In the genomic region with DNA sequence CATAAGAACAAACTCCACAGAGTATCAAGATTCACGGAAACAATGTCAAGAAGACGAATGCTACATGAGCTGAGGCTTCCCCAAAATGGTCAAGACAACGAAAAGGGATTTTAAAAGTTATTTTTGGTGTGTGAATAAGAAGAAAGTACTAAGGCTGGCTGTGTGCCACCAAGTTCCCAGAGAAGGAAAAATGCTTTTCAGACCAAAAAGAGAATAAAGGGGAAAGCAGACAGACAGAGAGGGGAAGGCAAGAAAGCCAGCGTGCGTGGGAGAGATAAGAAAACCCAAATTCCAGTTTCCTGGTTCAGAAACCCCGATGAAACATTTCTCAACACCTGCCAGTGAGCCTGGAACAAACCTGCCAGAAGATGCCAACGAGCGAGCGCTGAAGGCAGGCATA, we compare ENCODE assay signal across 15 mouse cellular contexts. TPM values are rescaled to one million over a fixed set of nuclear protein-coding genes. Genes with fewer than 3 reads are reported as not detected.
A peak's percentile ranks its signal among the peaks of the same experiment; 100 is the strongest.
DNase-seq lines count a peak whose midpoint lies in the region; ATAC-seq and TF ChIP-seq lines count a peak whose summit lies in the region.
"Had no signal": no experiment of that assay in that cellular context is flagged by ENCODE, and none has a peak within 500 bp of the region (broad histone marks: within the 10 kb centered on the region; RNA-seq: fewer than 3 reads in every experiment).

No protein-coding gene starts in this region.

- H3K9me3 ChIP-seq in heart, embryonic 13.5 days, result no peaks in the 10 kb centered on the region
- H3K9me3 ChIP-seq in liver, embryonic 15.5 days (replicated peaks), result no peaks in the 10 kb centered on the region
- no peaks in the 10 kb centered on the region for H3K9me3 ChIP-seq in liver, embryonic 12.5 days (replicated peaks)
- H3K9me3 ChIP-seq: heart, embryonic 12.5 days; midbrain, embryonic 10.5 days had no signal

- TF ChIP-seq POLR2A in embryonic fibroblast, embryonic 13.5 days (IDR thresholded peaks at IDR 0.05; ENCODE audit: low read depth, low read length), result no peak

- peaks cover 36% of the 10 kb centered on the region for H3K36me3 ChIP-seq in heart, embryonic 13.5 days
- peaks cover 33% of the 10 kb centered on the region for H3K36me3 ChIP-seq in liver, embryonic 15.5 days (replicated peaks)
- peaks cover 47% of the 10 kb centered on the region for H3K36me3 ChIP-seq in liver, embryonic 12.5 days

- no peak for TF ChIP-seq CTCF in embryonic fibroblast, embryonic 13.5 days (IDR thresholded peaks at IDR 0.05; ENCODE audit: borderline replicate concordance, insufficient read depth, low read length)

- peak overlapping the region; percentile 55 for H3K27ac ChIP-seq in heart, embryonic 13.5 days (replicated peaks)
- H3K27ac ChIP-seq in liver, embryonic 15.5 days (replicated peaks), result 0 out of 2 replicates have a peak overlapping the region, but pooled peaks have one; percentile 4
- H3K27ac ChIP-seq in liver, embryonic 12.5 days, result no peak overlapping the region
- H3K27ac ChIP-seq in embryonic fibroblast, embryonic 13.5 days (ENCODE audit: insufficient read depth, low read length), result peak overlapping the region; percentile 59
- H3K27ac ChIP-seq: hindbrain, postnatal 0 days; midbrain, embryonic 10.5 days had no signal

- no peaks in the 10 kb centered on the region for H3K27me3 ChIP-seq in heart, embryonic 13.5 days (replicated peaks)
- no peaks in the 10 kb centered on the region for H3K27me3 ChIP-seq in liver, embryonic 15.5 days
- no peaks in the 10 kb centered on the region for H3K27me3 ChIP-seq in liver, embryonic 12.5 days (replicated peaks)
- H3K27me3 ChIP-seq: heart, embryonic 12.5 days had no signal

- no peak overlapping the region for H3K4me2 ChIP-seq in heart, embryonic 13.5 days
- no peak overlapping the region for H3K4me2 ChIP-seq in liver, embryonic 15.5 days
- no peak overlapping the region for H3K4me2 ChIP-seq in liver, embryonic 12.5 days
- H3K4me2 ChIP-seq: heart, embryonic 12.5 days had no signal

- H3K9ac ChIP-seq in heart, embryonic 13.5 days, result no peak overlapping the region
- no peak overlapping the region for H3K9ac ChIP-seq in liver, embryonic 15.5 days
- no peak overlapping the region for H3K9ac ChIP-seq in liver, embryonic 12.5 days
- H3K9ac ChIP-seq: heart, embryonic 12.5 days had no signal

- no peak overlapping the region for H3K4me3 ChIP-seq in heart, embryonic 13.5 days
- no peak overlapping the region for H3K4me3 ChIP-seq in liver, embryonic 15.5 days (replicated peaks)
- no peak overlapping the region for H3K4me3 ChIP-seq in liver, embryonic 12.5 days
- no peak overlapping the region for H3K4me3 ChIP-seq in embryonic fibroblast, embryonic 13.5 days (ENCODE audit: insufficient read depth, low read length)
- H3K4me3 ChIP-seq: heart, embryonic 12.5 days; midbrain, embryonic 10.5 days had no signal

- DNase-seq in heart, adult 8-10 months (ENCODE audit: low spot score), result no peak
- DNase-seq in 416B (ENCODE audit: low read depth), result peak; percentile 53
- DNase-seq in urinary bladder, postnatal 14 days (ENCODE audit: low spot score), result no peak
- no peak for DNase-seq in adrenal gland, adult (ENCODE audit: inconsistent age in 2 of 2, low spot score in 1 of 2)
- DNase-seq: cerebellum, adult 8-10 months; kidney, postnatal 4 days; liver had no signal

- WGBS in heart, embryonic 13.5 days, result 64% methylated on average over 9 of the region's 9 CpGs
- WGBS in liver, embryonic 15.5 days (ENCODE audit: insufficient replicate concordance), result 38% methylated on average over 9 of the region's 9 CpGs
- WGBS in liver, embryonic 12.5 days (ENCODE audit: insufficient replicate concordance), result 46% methylated on average over 9 of the region's 9 CpGs

- H3K4me1 ChIP-seq in heart, embryonic 13.5 days, result peaks cover 64% of the 10 kb centered on the region
- peaks cover 54% of the 10 kb centered on the region for H3K4me1 ChIP-seq in liver, embryonic 15.5 days (replicated peaks)
- peaks cover 55% of the 10 kb centered on the region for H3K4me1 ChIP-seq in liver, embryonic 12.5 days
- peaks cover 3% of the 10 kb centered on the region; the same call in 1 of the 2 replicates for H3K4me1 ChIP-seq in embryonic fibroblast, embryonic 13.5 days (ENCODE audit: control insufficient read depth, insufficient read depth, low read length)

- ATAC-seq in heart, embryonic 13.5 days (ENCODE audit: extremely low read depth, insufficient number of reproducible peaks, low FRiP score, low TSS enrichment), result no peak
- ATAC-seq in liver, embryonic 15.5 days (ENCODE audit: insufficient read depth), result no peak
- ATAC-seq in liver, embryonic 12.5 days, result no peak
- ATAC-seq: activated CD4-positive, CD25-positive, alpha-beta regulatory T cell, adult 4 months; hindbrain, postnatal 0 days had no signal

RNA-seq across cellular contexts. Expression of a gene that starts 50.4 kb away (rescaled TPM):
- polyA plus RNA-seq in heart, embryonic 13.5 days (2015; fragmentation: Nextera tagmentation; extraction: Ambion mirVana), result 27.7 and 30.6 TPM in 2 replicates
- total RNA-seq in heart, adult 8-10 months (2022), result 10 to 100 TPM; 15.5 to 19.8 (median 17.2) TPM
- polyA plus RNA-seq in liver, embryonic 15.5 days (2015; fragmentation: Nextera tagmentation; extraction: Ambion mirVana), result 10.8 and 11.4 TPM in 2 replicates
- 12.1 and 14.8 TPM in 2 replicates for polyA plus RNA-seq in liver, embryonic 12.5 days (2016; fragmentation: Nextera tagmentation; extraction: Ambion mirVana)
- 13.8 and 18.6 TPM in 2 replicates for polyA plus RNA-seq in embryonic fibroblast, embryonic 13.5 days (2011; ENCODE audit: insufficient read length, low read depth, missing spikeins)

RNA-seq across cellular contexts. Expression of a gene that starts 59.6 kb away (rescaled TPM):
- polyA plus RNA-seq in heart, embryonic 13.5 days (2015; fragmentation: Nextera tagmentation; extraction: Ambion mirVana), result 233 and 264 TPM in 2 replicates
- total RNA-seq in heart, adult 8-10 months (2022), result 100 to 1,000 TPM; 295 to 417 (median 378) TPM
- 204 and 248 TPM in 2 replicates for polyA plus RNA-seq in liver, embryonic 15.5 days (2015; fragmentation: Nextera tagmentation; extraction: Ambion mirVana)
- polyA plus RNA-seq in liver, embryonic 12.5 days (2016; fragmentation: Nextera tagmentation; extraction: Ambion mirVana), result 314 and 322 TPM in 2 replicates
- 86.0 and 88.1 TPM in 2 replicates for polyA plus RNA-seq in embryonic fibroblast, embryonic 13.5 days (2011; ENCODE audit: insufficient read length, low read depth, missing spikeins)
